Mouse (Mus musculus): ENCODE results near the gene Man2a1.

DNA sequence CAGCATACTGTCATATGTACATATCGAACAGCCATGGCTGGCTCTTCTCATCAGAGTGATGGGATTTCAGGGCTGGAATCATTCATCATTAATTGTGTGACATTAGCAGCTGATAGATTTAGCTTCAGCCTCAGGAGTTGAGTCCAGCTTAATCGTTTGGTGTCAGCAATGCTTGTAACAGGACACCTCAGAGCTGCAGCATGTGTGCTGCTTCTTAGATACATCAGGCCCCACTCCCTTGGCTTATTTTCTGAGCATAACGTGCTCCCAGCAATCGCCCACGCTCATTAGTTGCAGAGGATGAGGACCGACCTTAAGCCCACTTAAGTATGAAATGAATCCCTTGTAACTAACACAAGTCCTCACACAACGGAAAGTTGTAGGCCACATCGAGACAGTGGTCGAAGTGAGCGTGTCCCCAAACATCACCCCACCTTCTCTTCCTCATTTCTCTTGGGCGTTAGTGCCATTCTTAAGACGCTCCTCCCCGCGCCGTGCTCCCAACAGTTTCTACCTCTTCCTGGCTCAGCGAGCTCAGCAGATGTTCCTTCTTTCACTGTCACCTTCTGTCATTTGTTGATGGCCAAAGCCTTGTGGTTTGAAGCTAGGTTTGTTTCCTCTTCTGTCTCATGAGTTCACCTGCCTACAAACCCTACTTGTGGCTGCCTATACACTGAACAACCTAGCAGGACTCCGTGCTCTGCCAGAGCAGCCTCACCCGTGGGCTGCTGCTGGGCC is 180.4 kb downstream of the Man2a1 start:
- TF ChIP-seq TAL1 (IDR thresholded peaks at IDR 0.05; ENCODE audit: low read length) (no peak), GATA1 (IDR thresholded peaks at IDR 0.05; ENCODE audit: low read length) (no peak)

All from erythroblast, embryonic 14.5 days (primary cell).